In genomic region chrX:42165455-42165854, GRCm38 (mm10) we compare ENCODE assay signal across 18 mouse cellular contexts.
"Had no signal": no experiment of that assay in that cellular context is flagged by ENCODE, and none has a peak within 500 bp of the region (broad histone marks: within the 10 kb centered on the region; RNA-seq: fewer than 3 reads in every experiment).

No protein-coding gene starts in this region.

- H3K4me1 ChIP-seq: liver, embryonic 13.5 days; liver, embryonic 15.5 days; lung, embryonic 15.5 days; midbrain, embryonic 10.5 days; midbrain, embryonic 12.5 days; neural tube, embryonic 13.5 days; neural tube, embryonic 15.5 days had no signal

- H3K27ac ChIP-seq: liver, embryonic 13.5 days; liver, embryonic 15.5 days; lung, embryonic 15.5 days; midbrain, embryonic 10.5 days; midbrain, embryonic 12.5 days; neural tube, embryonic 13.5 days; neural tube, embryonic 15.5 days had no signal

- ATAC-seq: liver, postnatal 0 days had no signal

- H3K36me3 ChIP-seq: liver, embryonic 13.5 days; liver, embryonic 15.5 days; lung, embryonic 15.5 days; midbrain, embryonic 12.5 days; neural tube, embryonic 13.5 days; neural tube, embryonic 15.5 days had no signal

- H3K4me3 ChIP-seq: liver, embryonic 13.5 days; liver, embryonic 15.5 days; lung, embryonic 15.5 days; midbrain, embryonic 10.5 days; midbrain, embryonic 12.5 days; myocyte; neural tube, embryonic 13.5 days; neural tube, embryonic 15.5 days had no signal

- H3K9me3 ChIP-seq: liver, embryonic 13.5 days; liver, embryonic 15.5 days; lung, embryonic 15.5 days; midbrain, embryonic 10.5 days; midbrain, embryonic 12.5 days; neural tube, embryonic 13.5 days; neural tube, embryonic 15.5 days had no signal

- H3K27me3 ChIP-seq: liver, embryonic 13.5 days; liver, embryonic 15.5 days; lung, embryonic 15.5 days; midbrain, embryonic 12.5 days; neural tube, embryonic 13.5 days; neural tube, embryonic 15.5 days had no signal

- H3K9ac ChIP-seq: liver, embryonic 13.5 days; liver, embryonic 15.5 days; liver, postnatal 0 days; lung, embryonic 15.5 days; midbrain, embryonic 12.5 days; neural tube, embryonic 13.5 days; neural tube, embryonic 15.5 days had no signal

- DNase-seq: liver, embryonic 13.5 days; liver, postnatal 0 days; lung, adult 2 months; lung, postnatal 10 days; lung, postnatal 4 days; midbrain, embryonic 14.5 days; retina, postnatal 1 day; right cerebral cortex, adult 18-20 months; thymus, adult 2 months; thymus, postnatal 25 days; thymus, postnatal 4 days had no signal
